Mouse (Mus musculus): Measurements from ENCODE around the gene Tsks. TPM values are rescaled to one million over a fixed set of nuclear protein-coding genes. Genes with fewer than 3 reads are reported as not detected.

Gene Tsks
- total and polyA plus RNA-seq, 3 experiments, result 0.08 TPM; not detected in 2

DNA sequence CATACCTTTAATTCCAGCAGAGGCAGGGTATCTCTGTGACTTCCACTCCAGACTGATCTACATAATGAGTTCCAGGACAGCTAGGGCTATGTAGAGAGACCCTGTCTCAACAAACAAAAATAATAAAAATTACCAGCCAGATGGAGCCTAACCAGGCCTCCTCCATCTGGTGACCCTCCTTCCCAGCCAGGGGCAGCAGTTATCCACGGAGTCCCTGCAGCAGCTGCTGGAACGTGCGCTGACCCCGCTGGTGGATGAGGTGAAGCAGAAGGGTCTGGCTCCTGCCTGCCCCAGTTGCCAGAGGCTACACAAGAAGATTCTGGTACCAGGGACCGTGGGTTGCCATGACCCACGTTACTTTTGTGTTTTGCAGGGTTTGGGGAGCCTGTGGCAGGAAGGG lies 13.3 kb downstream of the Tsks start:
- Histone ChIP-seq H3K9ac (ENCODE audit: control insufficient read depth, low read depth, low read length, poor library complexity, severe bottlenecking) (no peak overlapping the region), H3K4me3 (ENCODE audit: control insufficient read depth in 1 of 2, insufficient read depth in 1 of 2, low read depth in 2 of 2, low read length in 2 of 2) (no peak overlapping the region), H3K27me3 (ENCODE audit: control insufficient read depth in 1 of 2, insufficient read depth in 2 of 2, low read length in 2 of 2) (no peaks in the 10 kb centered on the region), H3K79me2 (ENCODE audit: control insufficient read depth, insufficient read depth, low read length, poor library complexity) (no peaks in the 10 kb centered on the region), H3K27ac (ENCODE audit: control insufficient read depth, low read depth, low read length) (no peak overlapping the region), H3K36me3 (ENCODE audit: control insufficient read depth in 1 of 2, insufficient read depth in 2 of 2, low read length in 2 of 2) (no peaks in the 10 kb centered on the region; a peak in 1 of 4 replicates), H3K9me3 (replicated peaks; ENCODE audit: insufficient read depth, low read length) (no peaks in the 10 kb centered on the region), H3K4me1 (ENCODE audit: control insufficient read depth in 1 of 2, insufficient read depth in 2 of 2, low read length in 2 of 2) (peaks cover 0 to 7% of the 10 kb centered on the region in 2 experiments; a peak in 1 of 4 replicates)
- DNase-seq (ENCODE audit: low read depth, low spot score), result no peak
- TF ChIP-seq ELF1 (IDR thresholded peaks at IDR 0.05; ENCODE audit: low read depth, low read length), result no peak
- TF ChIP-seq MYC (IDR thresholded peaks at IDR 0.05; ENCODE audit: low read depth, low read length), result no peak
- no peak for TF ChIP-seq SMC3 (IDR thresholded peaks at IDR 0.05; ENCODE audit: low read depth, low read length)
- no peak for TF ChIP-seq TAL1 (IDR thresholded peaks at IDR 0.05; ENCODE audit: low read length)
- no peak for TF ChIP-seq MYB (IDR thresholded peaks at IDR 0.05; ENCODE audit: low read depth, low read length)
- TF ChIP-seq ZNF384 (IDR thresholded peaks at IDR 0.05; ENCODE audit: low read depth, low read length), result no peak
- TF ChIP-seq MAX (IDR thresholded peaks at IDR 0.05; ENCODE audit: low read length), result no peak
- TF ChIP-seq USF2 (IDR thresholded peaks at IDR 0.05; ENCODE audit: borderline replicate concordance in 1 of 2, insufficient read depth in 1 of 2, low read depth in 1 of 2, low read length in 2 of 2), result no peak
- TF ChIP-seq USF1 (IDR thresholded peaks at IDR 0.05; ENCODE audit: low read depth, low read length), result no peak
- TF ChIP-seq EP300 (IDR thresholded peaks at IDR 0.05; ENCODE audit: low read depth in 1 of 2, low read length in 2 of 2), result no peak
- no peak for TF ChIP-seq CTCF (IDR thresholded peaks at IDR 0.05 in 2 of 3, conservative IDR thresholded peaks at IDR 0.05 in 1 of 3; ENCODE audit: control insufficient read depth in 1 of 3, insufficient read depth in 1 of 3, low read depth in 2 of 3, low read length in 3 of 3, poor library complexity in 1 of 3, severe bottlenecking in 1 of 3)

DNA sequence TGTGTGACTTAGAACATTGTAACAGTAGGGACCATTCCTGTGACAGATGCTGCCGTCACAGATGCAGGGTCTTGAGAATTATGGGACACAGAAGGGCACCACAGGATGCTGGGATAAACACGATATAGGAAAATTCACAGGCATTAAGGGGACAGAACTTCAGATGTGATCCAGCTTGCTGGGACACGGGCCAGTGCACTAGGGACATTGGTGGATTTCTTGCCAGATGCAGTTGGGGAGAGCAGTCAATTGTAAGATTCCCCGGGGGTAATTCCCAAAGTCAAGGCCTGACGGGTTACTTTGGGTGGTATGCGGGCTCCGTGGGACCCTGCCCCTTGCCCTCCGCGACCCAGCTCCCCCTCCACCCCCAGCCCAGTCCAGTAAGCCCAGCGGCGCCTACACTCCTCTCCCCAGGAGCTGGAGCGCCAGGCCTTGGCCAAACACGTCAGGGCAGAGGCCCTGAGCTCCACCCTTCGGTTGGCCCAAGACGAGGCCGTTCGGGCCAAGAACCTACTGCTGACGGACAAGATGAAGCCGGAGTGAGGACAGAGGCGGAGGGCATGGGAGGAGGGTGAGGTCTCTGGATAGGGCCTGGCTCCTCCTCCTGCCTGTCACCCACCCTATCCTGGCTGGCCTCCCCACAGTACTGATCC lies 14.3 kb downstream of the Tsks start:
- no peak overlapping the region for H3K9ac ChIP-seq (ENCODE audit: control insufficient read depth, low read depth, low read length, poor library complexity, severe bottlenecking)
- 0 out of 4 replicates have a peak, but pooled peaks cover 0 to 4% of the 10 kb centered on the region in 2 experiments for H3K4me1 ChIP-seq (ENCODE audit: control insufficient read depth in 1 of 2, insufficient read depth in 2 of 2, low read length in 2 of 2)
- H3K79me2 ChIP-seq (ENCODE audit: control insufficient read depth, insufficient read depth, low read length, poor library complexity), result no peaks in the 10 kb centered on the region
- no peak for TF ChIP-seq GABPA (IDR thresholded peaks at IDR 0.05; ENCODE audit: low read depth, low read length)
- TF ChIP-seq MYC (IDR thresholded peaks at IDR 0.05; ENCODE audit: low read depth, low read length), result no peak
- no peak for TF ChIP-seq NRF1 (IDR thresholded peaks at IDR 0.05; ENCODE audit: insufficient read depth, low read depth, low read length, poor library complexity, severe bottlenecking)
- no peak for TF ChIP-seq USF2 (IDR thresholded peaks at IDR 0.05; ENCODE audit: borderline replicate concordance in 1 of 2, insufficient read depth in 1 of 2, low read depth in 1 of 2, low read length in 2 of 2)
- no peak for TF ChIP-seq ETS1 (IDR thresholded peaks at IDR 0.05; ENCODE audit: low read depth, low read length)
- TF ChIP-seq RAD21 (IDR thresholded peaks at IDR 0.05; ENCODE audit: low read depth, low read length), result no peak
- no peak for TF ChIP-seq MAZ (IDR thresholded peaks at IDR 0.05; ENCODE audit: low read depth, low read length)
- no peak for TF ChIP-seq USF1 (IDR thresholded peaks at IDR 0.05; ENCODE audit: low read depth, low read length)
- TF ChIP-seq HCFC1 (IDR thresholded peaks at IDR 0.05; ENCODE audit: low read depth, low read length), result no peak
- no peaks in the 10 kb centered on the region for H3K27me3 ChIP-seq (ENCODE audit: control insufficient read depth in 1 of 2, insufficient read depth in 2 of 2, low read length in 2 of 2)
- no peak overlapping the region for H3K27ac ChIP-seq (ENCODE audit: control insufficient read depth, low read depth, low read length)
- H3K4me3 ChIP-seq (ENCODE audit: control insufficient read depth in 1 of 2, insufficient read depth in 1 of 2, low read depth in 2 of 2, low read length in 2 of 2), result no peak overlapping the region
- H3K9me3 ChIP-seq (replicated peaks; ENCODE audit: insufficient read depth, low read length), result no peaks in the 10 kb centered on the region
- no peak for DNase-seq (ENCODE audit: low read depth, low spot score)
- no peaks in the 10 kb centered on the region; a peak in 1 of 4 replicates for H3K36me3 ChIP-seq (ENCODE audit: control insufficient read depth in 1 of 2, insufficient read depth in 2 of 2, low read length in 2 of 2)
